Mouse (Mus musculus) inflammation-experienced regulatory T-cells, adult 16 weeks (primary cell): Measurements from ENCODE around the gene Stub1. TPM values are rescaled to one million over a fixed set of nuclear protein-coding genes. Genes with fewer than 3 reads are reported as not detected.

Source experiments
- polyA plus RNA-seq: library from polyadenylated mRNA; unstranded; fragments of 100-300 nt; shearing (Covaris generic); gene quantifications from one replicate; pipeline ENCODE4 v1.2.1, GENCODE M21; 2017

Gene Stub1
- polyA plus RNA-seq, 1 experiment from 2014 or later = 123 TPM

Other genes starting within 250 kb of the Stub1 start
- gene Gng13, start 116.2 kb downstream of the Stub1 start, polyA plus RNA-seq = not detected
- gene Chtf18, start 106.0 kb downstream of the Stub1 start, polyA plus RNA-seq = 7.4 TPM
- 18.0 TPM for gene Rpusd1, start 105.7 kb downstream of the Stub1 start, polyA plus RNA-seq
- not detected for gene Mslnl, start 97.4 kb downstream of the Stub1 start, polyA plus RNA-seq
- not detected for gene Msln, start 79.0 kb downstream of the Stub1 start, polyA plus RNA-seq
- gene Narfl, start 59.6 kb downstream of the Stub1 start, polyA plus RNA-seq = 32.2 TPM
- 59.1 TPM for gene Haghl, start 47.7 kb downstream of the Stub1 start, polyA plus RNA-seq
- gene Ccdc78, start 46.8 kb downstream of the Stub1 start, polyA plus RNA-seq = 0.35 TPM
- gene Fam173a, start 40.5 kb downstream of the Stub1 start, polyA plus RNA-seq = 247 TPM
- gene AC134908.4, start 37.7 kb downstream of the Stub1 start, polyA plus RNA-seq = not detected
- 15.2 TPM for gene Metrn, start 36.3 kb downstream of the Stub1 start, polyA plus RNA-seq
- not detected for gene Fbxl16, start 24.3 kb downstream of the Stub1 start, polyA plus RNA-seq
- gene Wdr24, start 9.8 kb downstream of the Stub1 start, polyA plus RNA-seq = 54.5 TPM
- gene Jmjd8, start 4.5 kb downstream of the Stub1 start, polyA plus RNA-seq = 46.5 TPM
- gene Rhbdl1, start 3.9 kb upstream of the Stub1 start, polyA plus RNA-seq = 0.80 TPM
- gene Gm20683, start 8.4 kb upstream of the Stub1 start, polyA plus RNA-seq = 0.59 TPM
- 49.6 TPM for gene Rhot2, start 11.4 kb upstream of the Stub1 start, polyA plus RNA-seq
- gene Wdr90, start 28.1 kb upstream of the Stub1 start, polyA plus RNA-seq = 9.9 TPM
- 6.3 TPM for gene Mcrip2, start 35.4 kb upstream of the Stub1 start, polyA plus RNA-seq
- 103 TPM for gene Mettl26, start 41.7 kb upstream of the Stub1 start, polyA plus RNA-seq
- 1.0 TPM for gene Wfikkn1, start 47.5 kb upstream of the Stub1 start, polyA plus RNA-seq
- 9.1 TPM for gene Rab40c, start 86.3 kb upstream of the Stub1 start, polyA plus RNA-seq
- gene Pigq, start 111.5 kb upstream of the Stub1 start, polyA plus RNA-seq = 76.3 TPM
- not detected for gene Nhlrc4, start 111.6 kb upstream of the Stub1 start, polyA plus RNA-seq
- gene A930017K11Rik, start 119.2 kb upstream of the Stub1 start, polyA plus RNA-seq = not detected
- 27.9 TPM for gene Capn15, start 152.4 kb upstream of the Stub1 start, polyA plus RNA-seq
- 2.0 TPM for gene Rab11fip3, start 236.2 kb upstream of the Stub1 start, polyA plus RNA-seq